Mouse (Mus musculus): ENCODE results near the gene Asic2.

Gene Asic2

DNA sequence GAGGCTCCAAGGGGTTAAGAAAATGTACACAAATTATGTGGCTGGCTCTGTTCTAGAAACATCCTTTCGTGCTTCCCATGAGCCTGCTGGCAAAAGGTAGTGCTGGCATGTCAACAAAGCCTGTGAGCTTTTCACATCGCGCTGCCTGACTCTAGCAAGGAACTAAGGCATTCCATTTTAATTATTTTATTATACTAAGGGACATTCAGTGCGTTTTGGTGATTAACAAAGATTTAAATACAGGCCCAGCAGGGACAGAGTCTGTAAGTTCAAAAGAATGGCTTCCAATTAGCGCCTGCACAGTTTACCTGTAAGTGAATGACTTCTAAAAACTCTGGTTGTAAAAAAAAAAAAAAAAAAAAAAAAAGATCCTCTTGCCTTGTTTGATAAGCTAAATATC, 375.5 kb downstream of the Asic2 start:
- no peak for DNase-seq

DNA sequence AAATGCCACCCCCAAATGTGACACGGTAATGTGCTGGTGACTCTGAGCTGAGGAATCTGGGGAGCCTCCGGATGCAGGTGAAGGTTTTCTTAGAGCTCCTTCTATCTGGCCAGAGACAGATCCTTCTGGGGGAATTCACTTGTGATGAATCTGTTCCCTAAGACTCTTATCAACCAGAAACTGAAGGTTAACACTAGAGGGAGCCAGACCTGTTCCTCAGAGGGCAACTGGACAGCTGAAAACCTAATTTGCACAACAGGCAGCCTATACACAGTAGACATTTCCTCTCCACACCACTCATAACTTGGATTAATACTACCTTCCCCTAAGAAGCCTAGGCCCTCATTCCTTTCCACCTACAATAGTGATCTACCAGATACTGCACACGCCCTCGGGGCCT, 377.3 kb downstream of the Asic2 start:
- DNase-seq, result no peak

DNA sequence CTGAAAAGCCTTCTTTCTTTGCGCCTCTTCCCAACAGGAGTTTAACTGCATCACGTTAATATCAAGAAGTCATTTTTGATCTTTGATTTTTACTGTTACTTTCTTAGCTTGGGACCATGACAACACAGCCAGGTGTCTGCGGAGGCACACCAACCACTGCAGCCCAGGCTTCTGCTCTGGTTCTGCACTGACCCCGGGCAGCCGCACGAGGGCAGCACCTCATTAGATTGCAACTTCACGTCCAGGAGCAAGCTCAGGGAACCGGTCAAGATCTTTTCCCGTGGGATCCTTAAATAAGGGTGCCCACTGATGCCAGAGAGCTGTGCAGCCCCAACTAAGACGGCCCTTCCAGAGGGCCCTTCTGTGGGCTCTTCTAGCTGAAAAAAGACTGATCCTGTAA, 379.6 kb downstream of the Asic2 start:
- peak; percentile 46 to 48 for DNase-seq

DNA sequence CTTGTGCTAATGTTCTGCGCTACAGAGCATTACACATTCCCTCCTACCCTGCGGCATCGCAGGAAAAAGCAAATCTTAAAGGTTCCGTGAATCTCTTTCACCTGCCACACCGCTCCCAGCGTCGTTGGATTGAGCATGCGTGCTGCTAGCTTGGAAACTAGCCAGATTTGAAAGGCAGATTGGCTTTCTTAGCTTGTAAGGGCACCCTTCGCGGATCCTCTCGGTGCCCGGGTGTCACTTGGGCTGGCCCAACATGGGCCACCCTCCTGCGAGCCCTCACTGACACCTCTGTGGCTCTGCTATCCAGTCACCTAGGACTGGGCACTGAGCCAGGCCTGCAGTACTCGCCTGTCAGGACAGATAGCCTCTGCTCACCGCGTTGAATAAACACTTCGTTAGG, 380.3 kb downstream of the Asic2 start:
- no peak for DNase-seq

DNA sequence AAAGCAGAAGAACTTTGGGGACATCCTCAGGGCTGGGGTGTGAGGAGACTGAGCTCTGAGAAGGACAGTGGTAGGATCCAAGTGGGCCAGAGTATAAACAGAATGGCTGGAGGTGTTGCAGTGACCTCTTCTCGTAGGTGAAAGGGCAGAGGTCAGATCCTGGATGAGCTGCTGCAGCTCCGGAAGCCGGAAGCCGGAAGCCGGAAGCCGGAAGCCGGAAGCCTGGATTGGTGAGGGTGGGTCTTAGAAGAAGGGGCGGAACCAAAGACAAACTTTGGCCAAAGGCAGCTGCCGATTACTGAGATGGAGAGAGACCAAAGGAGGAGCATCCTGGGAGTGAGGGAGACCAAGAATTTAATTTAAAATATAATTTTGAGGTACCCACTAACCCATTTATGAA, 381.1 kb downstream of the Asic2 start:
- DNase-seq, result no peak

DNA sequence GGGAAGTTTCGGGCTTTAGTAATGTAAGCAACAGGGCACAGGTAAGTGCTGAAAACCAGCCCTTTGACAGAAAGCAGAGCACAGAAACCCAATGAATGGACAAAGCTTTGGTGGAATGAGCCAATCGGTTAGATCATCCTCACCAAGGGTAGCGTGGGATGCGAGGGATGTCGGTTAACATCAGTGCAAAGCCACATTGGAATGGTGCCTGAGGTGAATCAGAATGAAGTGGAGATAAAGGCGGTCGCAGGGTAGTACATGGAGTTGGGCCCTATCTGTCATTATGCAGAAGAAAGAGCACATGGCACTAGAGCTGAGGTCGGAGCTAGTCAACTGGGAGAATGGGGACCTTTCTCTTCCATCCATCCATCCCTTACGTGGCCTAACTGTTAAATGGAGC, 383.8 kb downstream of the Asic2 start:
- no peak for DNase-seq

DNA sequence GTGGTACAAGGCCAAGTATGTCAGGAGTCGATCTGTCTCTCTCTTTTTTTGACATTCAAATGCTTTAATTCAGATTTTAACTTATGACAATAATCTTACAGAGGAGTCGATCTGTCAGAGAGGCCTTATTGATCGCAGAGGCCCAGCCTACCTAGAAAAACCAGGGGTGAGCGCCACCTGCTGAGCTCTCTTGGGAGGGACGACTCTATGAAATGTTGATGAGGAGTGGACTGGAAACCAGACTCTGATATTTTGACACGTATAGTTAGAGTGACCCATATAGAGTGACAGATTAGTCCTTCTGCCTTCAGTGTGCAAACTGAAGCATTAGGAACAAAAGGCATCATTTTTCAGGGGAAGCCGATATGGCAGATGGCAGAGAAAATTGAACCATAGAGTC, 385.1 kb downstream of the Asic2 start:
- no peak for DNase-seq

DNA sequence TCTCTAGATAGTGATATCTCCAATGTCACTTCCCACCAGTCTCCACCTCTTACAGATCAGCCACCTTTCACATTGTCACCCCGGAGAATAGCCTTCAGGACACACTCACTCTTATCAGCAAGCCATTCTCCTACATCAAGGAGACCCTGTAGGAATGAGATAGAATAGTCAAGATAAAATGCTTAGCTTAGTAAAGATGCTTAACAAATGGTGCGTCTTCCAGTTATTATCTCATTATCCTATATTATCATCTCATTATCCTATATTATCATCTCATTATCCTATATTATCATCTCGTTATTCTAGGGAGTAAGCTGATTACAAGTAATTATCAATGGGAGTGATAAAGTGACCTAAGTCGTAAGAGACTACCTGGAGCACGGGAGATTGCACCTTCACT, 386.1 kb downstream of the Asic2 start:
- no peak for DNase-seq

DNA sequence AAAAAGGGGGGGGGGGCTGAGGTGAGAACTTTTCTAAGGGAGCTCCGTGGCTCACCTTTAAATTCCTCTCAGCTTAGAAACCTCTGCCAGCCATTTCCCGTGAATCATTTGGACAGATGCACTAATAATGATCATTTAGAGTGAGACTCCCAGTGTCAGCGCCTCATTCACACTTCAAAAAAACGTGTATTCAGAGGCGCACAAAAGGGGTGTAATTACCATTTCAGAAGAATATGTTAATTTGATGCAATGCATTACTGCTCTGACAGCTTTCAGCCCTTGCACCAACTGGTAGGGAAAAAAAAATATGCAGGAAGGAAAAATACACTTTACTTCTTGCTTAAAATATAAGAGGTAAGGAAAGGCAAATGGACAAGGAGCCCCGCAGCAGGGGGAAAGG, 388.5 kb downstream of the Asic2 start:
- DNase-seq, result no peak

DNA sequence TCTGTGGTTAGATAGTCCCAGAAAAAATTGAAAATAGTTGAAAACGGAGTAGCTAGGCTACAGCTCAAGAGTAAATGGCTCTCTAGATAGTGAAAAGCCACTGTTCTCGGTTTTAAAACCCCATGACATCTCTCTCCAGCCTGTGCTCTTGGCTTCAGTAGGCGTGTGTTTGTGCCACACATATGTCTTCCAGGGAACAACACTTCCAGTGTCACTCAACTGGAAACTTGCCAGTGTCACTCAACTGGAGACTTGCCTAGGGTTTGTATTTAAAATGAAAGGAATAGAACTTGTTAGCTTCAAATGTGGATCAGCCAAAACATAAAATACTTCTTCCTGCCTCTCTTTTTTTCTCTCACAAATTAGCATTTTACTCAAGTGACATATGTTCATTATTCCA, 397.9 kb downstream of the Asic2 start:
- DNase-seq, result no peak

DNA sequence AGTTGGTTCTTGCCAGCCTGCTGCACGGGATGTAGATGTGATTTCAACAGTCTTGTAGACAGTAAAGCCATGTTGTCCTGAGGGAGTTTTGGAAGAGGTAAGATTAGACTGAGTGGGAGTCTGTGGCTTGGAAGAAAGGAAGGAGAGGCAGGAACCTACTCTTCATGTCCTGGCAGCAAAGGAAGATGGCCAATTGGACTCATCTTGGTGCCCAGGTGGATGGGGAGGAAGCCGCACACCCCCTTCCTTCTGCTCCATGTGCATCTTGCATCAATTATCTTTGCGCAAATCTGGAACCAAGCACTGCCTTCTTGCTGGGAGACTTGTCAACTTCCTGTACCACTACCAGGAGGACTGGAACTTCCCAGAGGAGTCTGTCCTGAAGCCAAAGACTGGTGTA, 403.4 kb downstream of the Asic2 start:
- DNase-seq, result no peak

DNA sequence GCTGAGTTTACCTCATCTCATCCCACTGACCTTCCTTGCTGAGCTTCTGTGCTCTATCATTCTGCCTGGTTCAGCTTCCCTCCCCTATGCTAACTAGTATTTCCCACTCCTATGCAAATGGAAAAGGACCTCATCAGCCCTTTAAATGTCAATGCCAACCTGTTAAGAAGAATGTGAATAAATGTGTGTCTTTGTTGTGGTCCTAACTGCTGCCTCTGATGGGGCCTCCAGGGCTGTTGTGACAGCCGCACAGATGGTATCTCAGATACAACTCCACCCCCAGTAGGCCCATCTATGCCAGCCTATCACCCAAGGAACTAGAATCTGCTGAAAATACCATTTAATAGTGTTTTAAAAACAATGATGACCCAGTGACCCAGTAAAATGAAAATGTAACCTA, 407.9 kb downstream of the Asic2 start:
- no peak for DNase-seq

DNA sequence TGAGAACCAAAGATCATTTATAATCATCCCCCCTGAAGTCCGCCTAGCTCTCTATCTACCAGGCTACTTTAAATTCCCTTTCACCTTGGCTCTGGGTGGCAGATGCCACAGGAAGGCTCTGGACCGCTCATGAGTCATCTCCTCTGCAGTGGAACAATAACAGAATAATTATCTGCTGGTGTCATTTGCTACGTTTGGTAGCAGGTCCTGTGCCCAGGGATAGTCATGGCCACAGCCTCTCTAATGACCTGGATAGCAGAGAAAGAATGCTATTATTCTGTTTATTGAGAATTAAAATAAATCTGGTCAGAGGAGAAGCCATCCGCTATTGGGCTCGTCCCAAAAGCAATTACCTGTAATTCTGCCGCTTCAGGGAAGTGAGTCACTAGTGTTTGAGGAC, 425.1 kb downstream of the Asic2 start:
- DNase-seq, result no peak

DNA sequence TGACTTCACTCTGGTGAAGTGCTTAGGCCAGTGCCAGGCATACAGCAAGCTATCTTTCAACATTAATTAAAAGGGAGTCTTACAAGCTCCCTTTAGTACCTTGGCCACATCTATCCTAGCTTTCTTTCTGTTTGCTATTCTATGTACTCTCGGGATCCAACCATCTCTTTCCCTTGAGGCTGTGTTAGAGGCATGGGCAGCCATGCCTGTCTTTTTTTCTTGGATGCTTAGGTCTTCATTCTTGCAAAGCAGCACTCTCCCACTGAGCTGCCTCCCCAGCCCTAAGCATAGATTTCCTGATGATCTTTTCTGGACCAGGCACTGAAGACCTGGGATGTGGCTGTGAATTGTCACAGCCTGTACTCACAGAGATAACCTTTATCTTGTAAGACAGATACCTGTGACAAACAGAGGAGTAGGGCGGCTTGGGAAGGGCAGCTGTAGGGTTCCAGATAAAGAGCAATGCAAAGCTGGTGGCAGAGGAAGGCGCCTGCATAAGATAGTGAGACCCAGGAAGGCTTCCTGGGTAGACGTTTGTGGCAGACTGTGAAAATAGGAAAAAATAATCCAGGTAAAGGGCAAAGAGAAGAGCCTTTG, 433.0 kb downstream of the Asic2 start:
- DNase-seq, result no peak

DNA sequence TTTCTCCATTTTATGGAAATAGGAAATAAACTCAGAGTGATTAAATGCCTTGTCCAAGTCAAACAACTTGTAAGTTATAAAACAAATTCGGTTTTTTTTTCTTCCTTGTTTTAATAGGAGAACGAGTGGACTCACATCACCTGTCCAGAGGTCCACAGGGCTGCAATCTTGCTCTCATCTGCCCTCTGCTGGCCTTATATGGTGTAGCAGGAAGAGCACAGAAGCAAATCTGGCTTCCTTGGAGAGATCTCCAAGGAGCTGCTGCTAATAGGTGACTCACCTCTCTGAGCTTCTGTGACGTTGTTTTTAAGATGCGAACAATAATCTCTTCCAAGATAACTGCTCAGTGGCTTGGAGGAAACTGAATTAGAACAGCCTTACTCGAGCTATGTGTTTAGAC, 433.6 kb downstream of the Asic2 start:
- DNase-seq, result peak; percentile 30 to 40

DNA sequence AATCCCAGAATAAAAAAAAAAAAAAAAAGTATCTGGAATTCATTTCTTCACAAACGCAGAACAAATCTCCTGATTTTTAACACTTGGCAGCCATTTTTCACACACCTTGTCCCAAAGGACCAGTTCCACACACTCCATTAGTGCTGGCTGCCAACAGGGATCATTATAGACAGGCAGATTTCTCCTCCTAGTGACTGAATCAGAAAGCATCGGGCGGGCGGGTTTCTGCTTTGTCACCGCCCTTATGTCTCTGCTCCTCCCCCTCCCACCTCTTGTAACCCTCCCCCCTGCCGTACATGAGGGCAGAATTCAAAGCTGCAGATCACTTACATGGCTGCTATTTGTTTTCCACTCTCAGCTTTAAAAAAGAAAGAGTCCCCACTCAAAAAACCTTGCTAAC, 436.4 kb downstream of the Asic2 start:
- DNase-seq, result no peak

DNA sequence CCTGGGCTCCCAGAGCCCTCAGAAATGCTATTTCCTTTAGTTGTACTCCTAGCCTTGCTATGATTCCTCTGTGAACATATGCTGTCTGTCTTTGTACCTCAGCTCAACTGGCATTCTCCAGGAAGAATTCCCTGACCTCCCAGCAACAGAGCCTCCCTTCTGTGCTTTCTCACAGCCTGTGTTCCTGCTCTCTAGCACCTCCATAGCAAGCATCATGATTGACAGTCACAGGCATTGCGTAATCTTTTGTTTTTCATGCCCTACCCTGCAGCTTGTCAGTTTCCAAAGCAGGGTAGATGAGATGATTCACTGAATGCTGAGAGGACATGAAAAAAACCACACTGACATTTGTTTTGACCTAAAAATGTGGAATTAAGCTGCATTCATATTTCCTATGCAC, 445.3 kb downstream of the Asic2 start:
- no peak for DNase-seq

DNA sequence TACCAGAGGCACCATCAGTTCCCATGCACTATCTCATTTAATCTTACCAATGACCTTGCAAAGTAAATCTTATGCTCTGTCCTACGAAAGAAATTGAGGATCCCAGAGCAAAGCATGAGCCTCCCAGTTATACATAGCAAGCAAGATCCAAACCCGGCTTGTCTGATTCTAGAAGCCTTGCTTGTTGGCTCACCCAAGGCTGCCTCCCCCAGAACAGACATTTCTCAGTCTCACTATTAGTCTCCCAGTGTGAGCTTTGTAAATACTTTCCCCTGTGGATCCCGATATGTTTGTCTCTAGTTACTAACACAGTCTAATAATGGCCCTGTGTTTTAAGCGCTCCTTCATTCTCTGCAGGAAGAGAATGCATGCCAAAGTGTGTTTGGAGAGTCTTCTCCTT, 446.4 kb downstream of the Asic2 start:
- DNase-seq, result no peak

DNA sequence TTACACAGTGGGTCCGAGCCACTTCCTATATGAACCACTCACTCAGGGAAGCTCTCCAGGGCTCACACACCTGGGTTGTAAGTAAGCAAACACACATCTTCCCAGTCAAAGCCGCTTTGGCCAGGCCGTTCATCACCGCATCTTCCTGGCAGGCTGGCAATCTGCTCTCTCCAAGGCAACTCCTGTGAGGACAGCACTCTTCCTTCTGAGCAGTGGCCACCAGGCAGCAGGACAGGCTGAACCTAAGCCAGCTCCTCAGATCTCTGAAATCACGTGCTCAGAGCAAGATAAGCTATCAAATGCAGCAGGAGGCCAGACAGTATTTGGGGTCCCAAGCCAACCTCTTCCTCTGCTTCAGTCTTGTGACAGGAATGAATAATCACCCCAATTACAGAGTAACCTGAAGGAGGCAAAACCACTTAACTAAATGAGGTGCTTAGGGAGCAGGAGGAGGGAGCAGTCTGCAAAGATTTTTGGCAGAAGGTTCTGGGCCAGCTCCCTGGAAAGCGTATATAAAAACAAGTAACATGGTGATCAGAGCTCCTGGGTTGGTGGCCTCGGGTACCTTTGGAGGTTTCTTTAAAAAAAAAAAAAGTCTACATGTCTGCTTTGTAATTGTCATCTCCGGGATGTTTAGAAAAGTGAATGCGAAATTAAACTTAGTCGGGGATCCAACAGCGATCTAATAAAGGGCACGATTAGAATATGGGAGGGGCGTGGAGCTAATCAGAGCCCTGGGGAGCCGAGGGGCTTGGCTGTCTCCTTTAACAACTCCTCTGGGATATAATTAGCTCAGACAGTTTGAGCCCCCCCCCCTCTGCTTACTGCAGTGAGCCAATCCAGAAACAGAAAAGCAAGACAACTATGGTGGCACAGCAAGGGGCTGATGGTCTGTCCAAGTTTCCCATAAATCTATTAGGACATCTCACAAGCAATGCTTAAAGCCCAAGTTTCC, 450.0 kb downstream of the Asic2 start:
- no peak for DNase-seq

DNA sequence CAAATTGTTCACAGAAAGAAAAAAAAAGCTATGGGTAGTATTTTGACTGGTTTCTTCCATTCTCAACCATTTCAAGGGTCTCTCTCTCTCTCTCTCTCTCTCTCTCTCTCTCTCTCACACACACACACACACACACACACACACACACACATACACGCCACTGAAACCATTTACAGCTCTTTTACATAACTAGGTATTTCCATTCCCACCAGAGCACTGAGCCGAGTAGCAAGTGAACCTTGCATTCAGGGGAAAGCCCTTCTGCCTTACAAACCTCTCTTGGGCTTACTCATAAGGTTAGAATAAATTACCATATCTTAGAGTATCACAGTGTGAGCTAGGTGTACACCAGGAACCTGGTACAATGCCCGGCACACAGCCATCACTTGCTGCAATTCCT, 452.5 kb downstream of the Asic2 start:
- no peak for DNase-seq

DNA sequence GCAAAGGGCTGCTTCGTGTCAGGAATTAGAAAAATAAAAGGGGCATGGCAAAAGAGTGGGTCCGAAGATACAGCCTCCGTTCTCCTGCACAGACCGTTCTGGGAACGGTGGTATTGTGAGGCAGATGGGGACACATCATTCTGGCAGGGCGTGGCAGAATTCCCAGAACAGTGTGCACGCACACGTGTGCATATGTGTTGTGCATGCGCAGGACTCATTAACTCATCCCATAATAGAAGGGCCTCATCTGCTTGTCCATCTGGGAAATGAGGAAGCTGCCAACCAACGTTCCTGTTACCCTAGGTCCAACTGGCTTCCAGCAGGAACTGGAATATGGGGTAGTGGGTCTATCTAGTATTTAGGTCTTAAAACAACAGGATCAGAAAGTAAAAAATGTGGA, 455.8 kb downstream of the Asic2 start:
- no peak for DNase-seq

DNA sequence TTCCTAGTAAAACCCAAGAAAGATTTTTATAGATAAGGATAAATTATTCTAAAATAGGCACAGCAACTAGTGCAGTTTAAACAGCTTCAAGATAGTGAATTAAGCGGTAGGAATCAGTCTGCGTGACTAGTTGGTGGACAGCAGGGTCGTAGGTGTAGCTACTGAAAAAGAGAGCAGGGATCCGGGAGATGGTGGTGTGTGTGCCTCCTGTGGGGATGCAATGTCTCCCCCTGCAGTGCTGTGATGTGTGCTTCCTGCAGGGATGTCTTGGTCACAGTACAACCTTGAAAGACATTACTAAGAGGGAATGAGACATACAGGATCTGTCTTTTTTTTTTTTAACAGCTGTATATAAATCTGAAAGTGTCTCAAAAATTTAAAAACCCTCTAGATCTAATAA, 456.9 kb downstream of the Asic2 start:
- no peak for DNase-seq

DNA sequence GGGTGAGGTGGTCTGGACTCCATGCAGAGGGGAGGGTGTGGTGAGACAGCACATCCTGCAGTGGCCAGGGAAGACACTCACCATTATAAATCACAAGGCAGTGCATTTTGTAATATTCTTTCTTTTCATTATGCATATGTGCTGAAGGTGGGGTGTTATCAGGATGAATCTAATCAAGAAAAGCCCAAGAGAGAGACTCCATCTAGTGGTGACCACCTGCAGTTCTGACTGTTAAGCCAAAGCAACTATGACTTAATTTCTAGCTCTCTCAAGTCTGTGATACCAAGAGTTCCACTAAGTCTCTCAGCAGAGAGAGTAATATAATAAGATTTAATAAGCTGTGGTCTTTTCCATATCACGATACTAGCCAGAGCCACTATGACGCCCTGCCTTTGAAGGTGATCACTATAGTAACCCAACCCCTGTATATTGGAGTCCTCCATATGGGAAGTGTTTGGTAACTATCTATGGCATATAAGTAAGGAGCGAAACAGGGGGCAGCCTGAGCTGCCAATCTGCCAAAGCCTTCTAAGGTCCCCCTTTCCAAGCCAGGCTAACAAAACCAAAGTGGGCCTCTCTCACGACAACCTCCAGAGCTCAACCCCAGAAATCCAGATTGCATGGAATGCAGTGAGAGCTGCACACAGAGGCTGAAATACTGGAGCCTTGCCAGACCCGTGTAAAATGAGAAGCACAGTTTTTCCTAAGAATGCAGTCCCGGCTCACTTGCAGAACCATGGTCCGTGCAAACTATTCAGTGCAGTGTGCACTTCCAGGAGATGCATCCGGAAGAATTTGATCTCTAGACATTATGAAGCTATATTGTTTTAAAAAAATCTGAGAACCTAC, 459.6 kb downstream of the Asic2 start:
- DNase-seq, result no peak
